Mouse (Mus musculus) heart, embryonic 14.5 days (tissue): ENCODE results near the gene Olfr305. TPM values are rescaled to one million over a fixed set of nuclear protein-coding genes. Genes with fewer than 3 reads are reported as not detected.

ENCODE experiments used
- ATAC-seq: fragments of 200-750 bp; cut with Nextera tagmentation; 2 replicates; pipeline ENCODE4 v1.8.0; 2017; ENCODE audit warnings: low read depth, moderate TSS enrichment; ENCODE audit not compliant: insufficient number of reproducible peaks, insufficient read depth, low FRiP score
- H3K27ac ChIP-seq, 2 experiments: fragments of 200-500 bp in 1 of 2; fragments of 300-500 bp in 1 of 2; sonication (generic) in 1 of 2; replicated peaks in 1 of 2; 2 replicates each; pipeline ENCODE4 v1.5.1; 2012 to 2014; ENCODE audit warnings: low read depth in 2 of 2, low read length in 2 of 2, control low read depth in 1 of 2, mild to moderate bottlenecking in 1 of 2, mixed read lengths in 1 of 2; ENCODE audit not compliant: control insufficient read depth in 1 of 2, insufficient read depth in 1 of 2
- H3K27me3 ChIP-seq: fragments of 300-500 bp; sonication (generic); 2 replicates; pipeline ENCODE4 v1.6.1; 2014; ENCODE audit warnings: mild to moderate bottlenecking, low read length, control low read depth; ENCODE audit not compliant: control insufficient read depth, insufficient read depth
- H3K36me3 ChIP-seq: fragments of 300-500 bp; sonication (generic); 2 replicates; pipeline ENCODE4 v1.6.1; 2014; ENCODE audit warnings: mild to moderate bottlenecking, control low read depth, low read length, mixed read lengths; ENCODE audit not compliant: control insufficient read depth, insufficient read depth
- H3K4me1 ChIP-seq, 2 experiments: fragments of 200-500 bp in 1 of 2; fragments of 300-500 bp in 1 of 2; sonication (generic) in 1 of 2; 2 replicates each; pipeline ENCODE4 v1.6.1; 2012 to 2014; ENCODE audit warnings: low read length in 2 of 2, control low read depth in 1 of 2, mixed read lengths in 1 of 2; ENCODE audit not compliant: control insufficient read depth in 2 of 2, insufficient read depth in 2 of 2
- H3K4me2 ChIP-seq: fragments of 300-500 bp; sonication (generic); 2 replicates; pipeline ENCODE4 v1.6.1; 2014; ENCODE audit warnings: mild to moderate bottlenecking, low read length
- H3K4me3 ChIP-seq, 2 experiments: fragments of 200-500 bp in 1 of 2; fragments of 300-500 bp in 1 of 2; sonication (generic) in 1 of 2; 2 replicates each; pipeline ENCODE4 v1.5.1; 2012 to 2014; ENCODE audit warnings: low read length in 2 of 2, mild to moderate bottlenecking in 2 of 2, control low read depth in 1 of 2, low read depth in 1 of 2, moderate library complexity in 1 of 2; ENCODE audit not compliant: control insufficient read depth in 1 of 2, insufficient read depth in 1 of 2
- H3K9ac ChIP-seq: fragments of 300-500 bp; sonication (generic); 2 replicates; pipeline ENCODE4 v1.6.1; 2014; ENCODE audit warnings: mild to moderate bottlenecking, low read length
- H3K9me3 ChIP-seq: fragments of 300-500 bp; sonication (generic); 2 replicates; pipeline ENCODE4 v1.6.1; 2016; ENCODE audit warnings: low read length, control low read depth; ENCODE audit not compliant: control insufficient read depth
- WGBS: fragments of 180-500 bp; shearing (Covaris S2); extraction: QIAGEN DNeasy Blood & Tissue Kit; methylation state at CpG from one replicate; pipeline ENCODE4 v1.1.7; 2014; 5-methylcytosine and 5-hydroxymethylcytosine counted together
- polyA plus RNA-seq: library from polyadenylated mRNA; unstranded; fragments of >200 nt; fragmentation: Nextera tagmentation; extraction: Ambion mirVana; gene quantifications from 2 replicates; pipeline ENCODE4 v1.2.1, GENCODE M21; 2014

Olfr305 gene
- polyA plus RNA-seq, 1 experiment from 2014 or later, result not detected

DNA sequence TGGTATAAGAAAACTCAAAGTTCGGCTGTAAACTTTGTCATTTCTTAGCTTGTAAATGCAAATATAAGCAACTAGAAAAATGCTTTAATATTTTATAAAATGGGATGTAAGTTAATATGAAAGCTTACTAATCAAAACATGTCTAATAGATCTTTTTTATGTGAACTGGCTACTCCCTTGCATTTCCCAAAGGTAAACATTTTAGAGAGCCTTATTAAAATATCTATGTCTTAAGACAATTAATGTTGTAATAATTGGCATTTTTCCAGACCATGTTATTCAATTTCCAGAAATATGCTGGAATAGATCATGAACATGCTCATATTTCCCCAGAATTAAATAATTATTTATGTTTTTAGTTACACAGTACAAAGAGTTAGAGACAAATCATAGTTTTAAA is 29.2 kb downstream of the Olfr305 start, which contains the start of gene Olfr307:
Gene Olfr307, minus strand, starts transcription at position 101 of the 400 bp plus-strand sequence.
- no peak within 1 kb of the TSS for H3K9ac ChIP-seq
- no peak within 1 kb of the TSS for H3K27ac ChIP-seq
- H3K9me3 ChIP-seq, result no peaks in the 10 kb centered on the region
- ATAC-seq, result no peak
- H3K4me3 ChIP-seq, result no peak within 1 kb of the TSS
- no peaks in the 10 kb centered on the region for H3K27me3 ChIP-seq
- H3K36me3 ChIP-seq, result no peaks in the 10 kb centered on the region
- H3K4me1 ChIP-seq, result no peaks in the 10 kb centered on the region
- 52% methylated on average over 1 of the region's 1 CpGs for WGBS
- H3K4me2 ChIP-seq, result no peak within 1 kb of the TSS

- H3K27ac ChIP-seq, result no peak within 1 kb of the TSS
- H3K9me3 ChIP-seq, result no peaks in the 10 kb centered on the region
- H3K4me3 ChIP-seq, result no peak within 1 kb of the TSS
- ATAC-seq, result no peak
- H3K36me3 ChIP-seq, result no peaks in the 10 kb centered on the region
- no peak within 1 kb of the TSS for H3K9ac ChIP-seq
- no peaks in the 10 kb centered on the region for H3K27me3 ChIP-seq
- H3K4me2 ChIP-seq, result no peak within 1 kb of the TSS
- no peaks in the 10 kb centered on the region for H3K4me1 ChIP-seq
Measured at GRCm38 (mm10) chr7:86325530-86325929, 41.2 kb downstream of the Olfr305 start, which contains the start of gene Olfr308. Olfr308 (minus strand) TSS chr7:86325630.

DNA sequence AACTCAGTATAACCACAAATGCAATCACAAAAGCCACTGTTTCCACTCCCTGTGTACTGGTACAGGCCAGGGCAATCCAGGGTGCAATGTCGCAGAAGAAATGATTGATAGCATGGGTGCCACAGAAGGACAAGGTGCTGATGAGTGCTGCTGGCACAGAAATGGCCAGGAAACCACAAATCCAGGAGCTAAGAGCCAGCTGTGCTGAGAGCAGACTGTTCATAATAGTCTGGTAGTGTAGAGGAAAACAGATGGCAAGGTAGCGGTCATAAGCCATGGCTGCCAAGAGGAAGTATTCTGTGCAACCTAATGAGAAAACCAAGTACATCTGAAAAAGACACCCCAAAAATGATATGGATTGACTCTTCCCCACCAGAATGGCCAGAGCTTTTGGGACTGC is 45.4 kb downstream of the Olfr305 start:
- Histone ChIP-seq H3K9ac (no peak overlapping the region), H3K4me2 (no peak overlapping the region), H3K4me3 (no peak overlapping the region), H3K27me3 (no peaks in the 10 kb centered on the region), H3K9me3 (no peaks in the 10 kb centered on the region), H3K36me3 (no peaks in the 10 kb centered on the region), H3K4me1 (no peaks in the 10 kb centered on the region), H3K27ac (no peak overlapping the region)
- WGBS, result 86% methylated on average over 2 of the region's 2 CpGs
- no peak for ATAC-seq

DNA sequence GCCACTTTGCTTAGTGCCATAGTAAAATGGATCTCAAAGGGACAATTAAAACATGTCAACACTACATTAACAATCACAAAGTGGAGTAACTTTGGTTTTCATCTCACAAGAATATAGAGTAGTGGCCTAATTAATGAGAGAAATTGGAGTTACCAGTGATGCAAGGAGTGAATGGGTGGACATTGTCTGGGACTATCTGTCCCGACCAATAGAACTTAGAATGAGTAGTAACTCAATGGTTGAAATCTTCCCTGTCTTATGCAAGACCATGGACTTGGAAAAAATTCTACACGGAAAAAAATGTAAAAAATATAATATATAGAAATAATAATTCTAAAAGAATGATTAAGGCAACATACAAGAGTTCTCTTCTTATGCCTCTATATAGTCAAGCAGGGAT is 53.1 kb downstream of the Olfr305 start, which contains the start of gene Olfr309:
Gene Olfr309, minus strand, starts transcription at position 101 of the 400 bp plus-strand sequence.
- 53% methylated on average over 2 of the region's 2 CpGs for WGBS
- ATAC-seq, result no peak

More for the DNA sequence above, 53.1 kb downstream of the Olfr305 start, which contains the start of gene Olfr309:
- H3K27ac ChIP-seq, result no peak within 1 kb of the TSS
- no peak within 1 kb of the TSS for H3K4me2 ChIP-seq
- H3K4me3 ChIP-seq, result no peak within 1 kb of the TSS
- no peaks in the 10 kb centered on the region for H3K27me3 ChIP-seq
- H3K9me3 ChIP-seq, result no peaks in the 10 kb centered on the region
- no peaks in the 10 kb centered on the region for H3K36me3 ChIP-seq
- H3K9ac ChIP-seq, result no peak within 1 kb of the TSS
- H3K4me1 ChIP-seq, result no peaks in the 10 kb centered on the region

Other genes starting within 250 kb of the Olfr305 start
- gene Vmn2r75, start 195.2 kb downstream of the Olfr305 start, polyA plus RNA-seq, result not detected in 2 replicates
- not detected in 2 replicates for gene Vmn2r76, start 120.6 kb downstream of the Olfr305 start, polyA plus RNA-seq
- not detected in 2 replicates for gene Olfr310, start 89.8 kb downstream of the Olfr305 start, polyA plus RNA-seq
- gene Olfr309, start 53.2 kb downstream of the Olfr305 start, polyA plus RNA-seq, result not detected in 2 replicates
- not detected in 2 replicates for gene Olfr308, start 41.3 kb downstream of the Olfr305 start, polyA plus RNA-seq
- not detected in 2 replicates for gene Olfr307, start 29.3 kb downstream of the Olfr305 start, polyA plus RNA-seq
- gene Olfr304, start 19.7 kb upstream of the Olfr305 start, polyA plus RNA-seq, result not detected in 2 replicates
- not detected in 2 replicates for gene Olfr303, start 30.9 kb upstream of the Olfr305 start, polyA plus RNA-seq
- gene Olfr301, start 36.9 kb upstream of the Olfr305 start, polyA plus RNA-seq, result not detected in 2 replicates
- not detected in 2 replicates for gene Olfr299, start 93.0 kb upstream of the Olfr305 start, polyA plus RNA-seq
- not detected in 2 replicates for gene Olfr298, start 125.6 kb upstream of the Olfr305 start, polyA plus RNA-seq
- gene Olfr297, start 153.0 kb upstream of the Olfr305 start, polyA plus RNA-seq, result not detected in 2 replicates
- gene Olfr295, start 216.9 kb upstream of the Olfr305 start, polyA plus RNA-seq, result not detected in 2 replicates
- not detected in 2 replicates for gene Olfr294, start 249.7 kb upstream of the Olfr305 start, polyA plus RNA-seq